Mouse (Mus musculus): ENCODE results near the gene Csrnp2. TPM values are rescaled to one million over a fixed set of nuclear protein-coding genes. Genes with fewer than 3 reads are reported as not detected.
"Not testable (repeated sequence)": the region's sequence is repeated elsewhere in the genome, so short reads cannot be mapped to it uniquely, and the experiment has no call there.

The Csrnp2 gene
- 12.5 and 12.7 TPM in 2 replicates for polyA plus RNA-seq (2015; fragmentation: Nextera tagmentation; extraction: Ambion mirVana)

GRCm38 (mm10) chr15:100495102-100495501, at the start of gene Csrnp2:
Gene Csrnp2 (minus strand): TSS chr15:100495488.
- Histone ChIP-seq H3K27me3 (no peaks in the 10 kb centered on the region), H3K36me3 (no peaks in the 10 kb centered on the region), H3K27ac (peak within 1 kb of the TSS; percentile 89), H3K4me1 (peaks cover 42% of the 10 kb centered on the region), H3K9ac (peak within 1 kb of the TSS; percentile 89), H3K4me3 (peak within 1 kb of the TSS; percentile 77), H3K9me3 (no peaks in the 10 kb centered on the region), H3K4me2 (peak within 1 kb of the TSS; percentile 87)
- WGBS = 0% methylated on average over 40 of the region's 40 CpGs
- ATAC-seq (ENCODE audit: borderline replicate concordance, extremely low read depth, low FRiP score, low TSS enrichment) = peak; percentile 96

DNA sequence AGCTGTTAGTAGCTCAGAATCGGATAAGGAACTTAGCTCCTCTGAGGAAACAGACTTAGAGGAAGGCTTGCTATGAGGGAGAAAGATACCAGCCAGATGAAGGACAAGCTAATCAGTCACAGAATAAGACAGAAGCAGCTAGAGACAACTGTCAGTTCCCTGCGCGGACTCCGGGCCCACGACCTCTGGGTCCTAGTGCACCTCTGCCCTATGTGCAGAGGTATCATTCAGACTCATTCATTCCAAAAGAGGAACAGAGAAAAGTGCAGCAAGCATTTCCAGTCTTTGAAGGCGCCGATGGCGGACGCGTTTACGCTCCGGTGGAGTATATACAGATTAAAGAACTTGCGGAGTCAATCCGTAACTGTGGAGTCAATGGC, 48.4 kb upstream of the Csrnp2 start:
- not testable (repeated sequence) for H3K9me3 ChIP-seq; H3K9ac ChIP-seq; H3K4me1 ChIP-seq; H3K4me3 ChIP-seq; H3K4me2 ChIP-seq; H3K27ac ChIP-seq; ATAC-seq (ENCODE audit: borderline replicate concordance, extremely low read depth, low FRiP score, low TSS enrichment); H3K27me3 ChIP-seq
- H3K36me3 ChIP-seq = peaks cover 17% of the 10 kb centered on the region
- 96% methylated on average over 14 of the region's 14 CpGs for WGBS

DNA sequence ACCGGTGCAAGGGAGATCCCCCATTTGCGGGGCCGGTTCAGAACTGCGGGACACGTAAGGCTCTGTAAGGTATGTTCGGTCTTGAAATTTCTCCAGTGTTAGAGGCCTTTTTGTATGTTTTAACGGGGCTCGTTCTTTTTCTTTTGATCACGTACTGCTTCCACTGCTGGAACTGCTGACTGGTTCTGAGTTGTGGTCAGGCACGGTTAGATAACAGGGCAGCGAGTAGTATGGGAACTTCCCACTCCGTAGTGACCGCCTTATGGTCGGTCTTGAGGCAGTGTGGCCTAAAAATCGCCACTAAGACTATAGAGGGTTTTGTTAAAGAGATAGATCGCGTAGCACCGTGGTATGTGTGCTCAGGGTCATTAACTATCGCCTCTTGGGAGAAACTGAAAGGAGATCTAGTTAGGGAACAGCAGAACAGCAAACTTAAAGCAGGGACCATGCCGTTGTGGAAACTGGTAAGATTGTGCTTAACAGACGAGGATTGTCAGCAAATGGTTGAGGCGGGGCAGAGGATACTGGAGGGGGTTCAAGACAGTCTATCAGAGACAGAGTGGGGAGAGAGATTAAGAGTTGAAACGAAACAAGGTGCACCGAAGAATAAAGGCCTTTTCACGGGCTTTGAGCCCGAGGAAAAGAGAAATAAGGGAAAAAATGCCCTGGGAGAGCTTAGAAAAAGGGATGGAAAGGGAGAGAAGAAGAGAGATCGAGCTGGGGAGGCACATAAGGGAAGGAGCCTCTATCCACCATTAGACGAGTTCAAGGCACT, 47.8 kb upstream of the Csrnp2 start:
- not testable (repeated sequence) for ATAC-seq (ENCODE audit: borderline replicate concordance, extremely low read depth, low FRiP score, low TSS enrichment); H3K4me2 ChIP-seq; H3K27me3 ChIP-seq; H3K9me3 ChIP-seq; H3K4me1 ChIP-seq; H3K27ac ChIP-seq; H3K4me3 ChIP-seq; H3K9ac ChIP-seq
- WGBS = 96% methylated on average over 28 of the region's 28 CpGs
- H3K36me3 ChIP-seq = peaks cover 12% of the 10 kb centered on the region

GRCm38 (mm10) chr15:100541426-100541825, 46.1 kb upstream of the Csrnp2 start:
- no peaks in the 10 kb centered on the region for H3K4me1 ChIP-seq
- ATAC-seq (ENCODE audit: borderline replicate concordance, extremely low read depth, low FRiP score, low TSS enrichment) = no peak
- 0 out of 2 replicates have a peak, but pooled peaks cover 6% of the 10 kb centered on the region for H3K9me3 ChIP-seq
- H3K4me2 ChIP-seq = no peak overlapping the region
- H3K9ac ChIP-seq = no peak overlapping the region
- WGBS = 91% methylated on average over 4 of the region's 4 CpGs
- no peaks in the 10 kb centered on the region for H3K27me3 ChIP-seq
- no peak overlapping the region for H3K4me3 ChIP-seq
- no peak overlapping the region for H3K27ac ChIP-seq
- H3K36me3 ChIP-seq = peaks cover 8% of the 10 kb centered on the region; the same call in 1 of the 2 replicates

GRCm38 (mm10) chr15:100541001-100541400, 45.7 kb upstream of the Csrnp2 start:
- H3K4me2 ChIP-seq; H3K36me3 ChIP-seq; H3K27ac ChIP-seq; H3K9me3 ChIP-seq; H3K27me3 ChIP-seq; H3K9ac ChIP-seq; H3K4me3 ChIP-seq; H3K4me1 ChIP-seq; ATAC-seq (ENCODE audit: borderline replicate concordance, extremely low read depth, low FRiP score, low TSS enrichment): not testable (repeated sequence)
- WGBS = 66% methylated on average over 1 of the region's 1 CpGs

DNA sequence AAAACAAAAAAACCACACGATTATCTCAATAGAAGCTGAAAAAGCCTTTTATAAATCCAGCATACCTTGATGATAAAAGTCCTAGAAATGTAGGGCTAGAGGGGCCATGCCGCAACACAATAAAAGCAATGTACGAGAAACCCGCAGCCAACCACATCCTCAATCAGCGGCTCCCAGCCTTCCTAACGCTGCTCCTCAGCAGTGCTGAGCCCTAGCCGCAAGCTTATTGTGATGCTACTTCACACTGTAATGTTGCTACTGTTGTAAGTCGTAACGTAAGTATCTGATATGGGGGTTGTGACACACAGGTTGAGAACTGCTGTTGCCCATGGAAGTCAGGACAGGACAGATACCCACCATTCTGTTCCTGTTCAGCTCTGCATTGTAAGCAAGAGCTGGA, 44.1 kb upstream of the Csrnp2 start:
- Histone ChIP-seq H3K27me3 (no peaks in the 10 kb centered on the region), H3K9ac (no peak overlapping the region), H3K4me1 (no peaks in the 10 kb centered on the region), H3K4me3 (no peak overlapping the region), H3K36me3 (0 out of 2 replicates have a peak, but pooled peaks cover 2% of the 10 kb centered on the region), H3K27ac (no peak overlapping the region), H3K4me2 (no peak overlapping the region), H3K9me3 (no peaks in the 10 kb centered on the region)
- ATAC-seq (ENCODE audit: borderline replicate concordance, extremely low read depth, low FRiP score, low TSS enrichment) = no peak
- WGBS = 90% methylated on average over 9 of the region's 9 CpGs

- Histone ChIP-seq H3K4me1 (no peaks in the 10 kb centered on the region), H3K9me3 (no peaks in the 10 kb centered on the region), H3K4me3 (no peak overlapping the region), H3K27ac (no peak overlapping the region), H3K4me2 (no peak overlapping the region), H3K36me3 (no peaks in the 10 kb centered on the region), H3K9ac (no peak overlapping the region), H3K27me3 (no peaks in the 10 kb centered on the region)
- ATAC-seq (ENCODE audit: borderline replicate concordance, extremely low read depth, low FRiP score, low TSS enrichment) = no peak
- WGBS = 85% methylated on average over 6 of the region's 6 CpGs
These were observed 42.6 kb upstream of the Csrnp2 start for GRCm38 (mm10) chr15:100537913-100538312.

GRCm38 (mm10) chr15:100527900-100528299, 32.6 kb upstream of the Csrnp2 start:
- Histone ChIP-seq H3K4me2 (no peak overlapping the region), H3K9ac (no peak overlapping the region), H3K4me3 (no peak overlapping the region), H3K27me3 (no peaks in the 10 kb centered on the region), H3K36me3 (peaks cover 8% of the 10 kb centered on the region; the same call in 1 of the 2 replicates), H3K9me3 (no peaks in the 10 kb centered on the region), H3K27ac (no peak overlapping the region), H3K4me1 (no peaks in the 10 kb centered on the region)
- 54% methylated on average over 5 of the region's 5 CpGs for WGBS
- no peak for ATAC-seq (ENCODE audit: borderline replicate concordance, extremely low read depth, low FRiP score, low TSS enrichment)

DNA sequence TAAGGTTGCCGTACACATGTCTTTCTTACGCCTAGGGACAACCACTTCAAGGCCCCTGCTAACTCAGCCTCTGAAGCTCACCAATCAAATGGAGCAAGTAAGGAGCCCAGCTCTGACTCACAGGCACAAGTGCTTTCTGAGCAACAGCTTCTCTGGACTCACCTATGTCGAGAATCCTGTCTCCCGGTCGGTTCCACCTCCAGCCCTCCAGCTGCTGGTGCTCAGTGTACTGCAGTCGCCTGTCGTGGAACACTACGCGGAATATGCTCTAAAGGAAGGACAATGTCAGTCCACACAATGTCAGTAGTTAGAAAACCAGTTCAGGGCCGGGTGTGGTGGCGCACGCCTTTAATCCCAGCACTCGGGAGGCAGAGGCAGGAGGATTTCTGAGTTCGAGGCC, 30.1 kb upstream of the Csrnp2 start:
- no peak overlapping the region for H3K27ac ChIP-seq
- no peak overlapping the region for H3K9ac ChIP-seq
- ATAC-seq (ENCODE audit: borderline replicate concordance, extremely low read depth, low FRiP score, low TSS enrichment) = no peak
- peaks cover 11% of the 10 kb centered on the region; the same call in 1 of the 2 replicates for H3K36me3 ChIP-seq
- H3K27me3 ChIP-seq = no peaks in the 10 kb centered on the region
- no peaks in the 10 kb centered on the region for H3K4me1 ChIP-seq
- H3K4me2 ChIP-seq = no peak overlapping the region
- 92% methylated on average over 14 of the region's 14 CpGs for WGBS
- H3K4me3 ChIP-seq = no peak overlapping the region
- no peaks in the 10 kb centered on the region for H3K9me3 ChIP-seq

GRCm38 (mm10) chr15:100520306-100520705, 25.0 kb upstream of the Csrnp2 start:
- Histone ChIP-seq H3K4me3 (no peak overlapping the region), H3K9me3 (no peaks in the 10 kb centered on the region), H3K4me2 (no peak overlapping the region), H3K27ac (no peak overlapping the region), H3K27me3 (no peaks in the 10 kb centered on the region), H3K9ac (no peak overlapping the region), H3K36me3 (peaks cover 19% of the 10 kb centered on the region), H3K4me1 (no peaks in the 10 kb centered on the region)
- 89% methylated on average over 14 of the region's 14 CpGs for WGBS
- no peak for ATAC-seq (ENCODE audit: borderline replicate concordance, extremely low read depth, low FRiP score, low TSS enrichment)

GRCm38 (mm10) chr15:100515121-100515520, 19.8 kb upstream of the Csrnp2 start:
- H3K4me2 ChIP-seq = no peak overlapping the region
- H3K36me3 ChIP-seq = peaks cover 40% of the 10 kb centered on the region
- no peak overlapping the region for H3K4me3 ChIP-seq
- no peak overlapping the region for H3K9ac ChIP-seq
- H3K27me3 ChIP-seq = no peaks in the 10 kb centered on the region
- no peak overlapping the region for H3K27ac ChIP-seq
- 84% methylated on average over 2 of the region's 2 CpGs for WGBS
- ATAC-seq (ENCODE audit: borderline replicate concordance, extremely low read depth, low FRiP score, low TSS enrichment) = no peak
- H3K9me3 ChIP-seq = no peaks in the 10 kb centered on the region
- H3K4me1 ChIP-seq = no peaks in the 10 kb centered on the region

DNA sequence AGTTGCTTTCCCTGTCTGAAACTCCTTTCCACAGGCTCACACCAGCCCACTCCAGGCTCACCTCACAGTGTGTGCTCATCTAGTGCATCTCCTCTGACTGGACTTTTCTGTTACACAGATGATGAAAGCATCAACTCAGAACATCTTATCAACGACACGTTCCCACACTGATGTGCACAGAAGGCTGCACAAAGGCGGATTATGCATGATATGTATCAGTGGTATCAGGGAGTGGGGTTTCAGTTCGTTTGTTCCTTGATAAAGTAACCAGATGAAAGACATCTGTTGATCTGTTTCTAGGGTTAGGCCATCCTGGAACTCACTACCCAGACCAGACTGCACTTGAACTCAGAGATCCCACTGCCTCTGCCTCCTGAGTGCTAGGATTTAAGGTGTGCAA, 18.1 kb upstream of the Csrnp2 start:
- no peaks in the 10 kb centered on the region for H3K9me3 ChIP-seq
- no peaks in the 10 kb centered on the region for H3K4me1 ChIP-seq
- H3K27ac ChIP-seq = no peak overlapping the region
- H3K9ac ChIP-seq = no peak overlapping the region
- H3K4me3 ChIP-seq = no peak overlapping the region
- no peaks in the 10 kb centered on the region for H3K27me3 ChIP-seq
- peaks cover 45% of the 10 kb centered on the region for H3K36me3 ChIP-seq
- WGBS = 76% methylated on average over 4 of the region's 4 CpGs
- no peak for ATAC-seq (ENCODE audit: borderline replicate concordance, extremely low read depth, low FRiP score, low TSS enrichment)
- H3K4me2 ChIP-seq = no peak overlapping the region
